Mouse (Mus musculus) CH12.LX (cell line): ENCODE measurements around the gene Itgav. TPM values are rescaled to one million over a fixed set of nuclear protein-coding genes. Genes with fewer than 3 reads are reported as not detected.

Experiments
- DNase-seq: peaks from one replicate; pipeline ENCODE4 v3.0.0-alpha.2; 2013; ENCODE audit errors: extremely low read depth
- H3K27ac ChIP-seq: 2 replicates; pipeline ENCODE4 v1.5.1; 2012; ENCODE audit warnings: low read depth, mild to moderate bottlenecking, control low read depth, moderate library complexity; ENCODE audit not compliant: insufficient read depth
- H3K27me3 ChIP-seq: replicated peaks from 2 replicates; pipeline ENCODE3; 2012; ENCODE audit warnings: inconsistent platforms
- H3K36me3 ChIP-seq, 2 experiments: replicated peaks in 1 of 2; 2 replicates each; pipeline versions ENCODE3 to v1.6.1; 2012; ENCODE audit warnings: inconsistent platforms in 1 of 2, low read length in 1 of 2, mild to moderate bottlenecking in 1 of 2, mixed read lengths in 1 of 2, moderate library complexity in 1 of 2; ENCODE audit not compliant: control insufficient read depth in 1 of 2, insufficient read depth in 1 of 2
- H3K4me1 ChIP-seq, 2 experiments: 2 replicates each; pipeline ENCODE4 v1.6.1; 2012; ENCODE audit warnings: inconsistent platforms in 1 of 2, moderate library complexity in 1 of 2; ENCODE audit not compliant: insufficient read depth in 2 of 2, control insufficient read depth in 1 of 2
- H3K4me2 ChIP-seq: 2 replicates; pipeline ENCODE4 v1.6.1; 2012; ENCODE audit warnings: low read depth, mild to moderate bottlenecking, control low read depth; ENCODE audit not compliant: poor library complexity, insufficient read depth, severe bottlenecking
- H3K4me3 ChIP-seq, 3 experiments: fragments of 150-350 bp in 1 of 3; sonication (generic) in 1 of 3; replicated peaks in 1 of 3; 2 replicates each; pipeline versions ENCODE3 to v1.5.1; 2011 to 2012; ENCODE audit warnings: low read depth in 2 of 3, low read length in 2 of 3, mild to moderate bottlenecking in 2 of 3, moderate library complexity in 2 of 3, control low read depth in 1 of 3, improper control_type of control experiment in 1 of 3, inconsistent platforms in 1 of 3, mixed read lengths in 1 of 3; ENCODE audit not compliant: poor library complexity in 1 of 3
- H3K79me2 ChIP-seq: replicated peaks from 2 replicates; pipeline ENCODE4 v1.6.1; 2012; ENCODE audit warnings: mild to moderate bottlenecking, moderate library complexity; ENCODE audit not compliant: control insufficient read depth, poor library complexity, insufficient read depth, severe bottlenecking; ENCODE audit errors: extremely low read depth
- H3K9ac ChIP-seq: 2 replicates; pipeline ENCODE4 v1.6.1; 2012; ENCODE audit warnings: low read depth, mild to moderate bottlenecking, control low read depth, moderate library complexity; ENCODE audit not compliant: insufficient read depth
- H3K9me3 ChIP-seq: replicated peaks from 2 replicates; pipeline ENCODE3; 2012; ENCODE audit warnings: low read length, inconsistent platforms, mixed read lengths
- BHLHE40 ChIP-seq: IDR thresholded peaks from 2 replicates; pipeline ENCODE4 v1.6.1; 2011; ENCODE audit warnings: mild to moderate bottlenecking, low read depth, low read length, improper control_type of control experiment
- CTCF ChIP-seq, 2 experiments: IDR thresholded peaks in 1 of 2; conservative IDR thresholded peaks in 1 of 2; 2 replicates each; pipeline ENCODE4 v1.5.1; 2011 to 2012; ENCODE audit warnings: low read depth in 2 of 2, low read length in 2 of 2, improper control_type of control experiment in 1 of 2, inconsistent platforms in 1 of 2, mild to moderate bottlenecking in 1 of 2, moderate library complexity in 1 of 2
- EP300 ChIP-seq: IDR thresholded peaks from 2 replicates; pipeline ENCODE4 v1.6.1; 2011; ENCODE audit warnings: low read length, improper control_type of control experiment
- ETS1 ChIP-seq: conservative IDR thresholded peaks from 2 replicates; pipeline ENCODE4 v1.6.1; 2012; ENCODE audit warnings: low read depth, mild to moderate bottlenecking, inconsistent platforms, low read length, improper control_type of control experiment, moderate library complexity
- GABPA ChIP-seq: IDR thresholded peaks from 2 replicates; pipeline ENCODE4 v1.6.1; 2012; ENCODE audit warnings: low read depth, low read length, improper control_type of control experiment, inconsistent platforms; ENCODE audit not compliant: insufficient replicate concordance
- IRF4 ChIP-seq: IDR thresholded peaks from 2 replicates; pipeline ENCODE4 v1.6.1; 2014; ENCODE audit warnings: low read depth, mild to moderate bottlenecking, inconsistent platforms, low read length, improper control_type of control experiment
- JUN ChIP-seq: IDR thresholded peaks from 2 replicates; pipeline ENCODE4 v1.6.1; 2011; ENCODE audit warnings: low read depth, mild to moderate bottlenecking, low read length, improper control_type of control experiment, moderate library complexity; ENCODE audit not compliant: insufficient read depth
- MAFK ChIP-seq: IDR thresholded peaks from 2 replicates; pipeline ENCODE4 v1.6.1; 2011; ENCODE audit warnings: low read length, improper control_type of control experiment; ENCODE audit not compliant: insufficient replicate concordance
- MAX ChIP-seq: IDR thresholded peaks from 2 replicates; pipeline ENCODE4 v1.6.1; 2011; ENCODE audit warnings: low read length, improper control_type of control experiment
- MEF2A ChIP-seq: IDR thresholded peaks from 2 replicates; pipeline ENCODE4 v1.6.1; 2014; ENCODE audit warnings: low read depth, mild to moderate bottlenecking, inconsistent platforms, low read length, improper control_type of control experiment, borderline replicate concordance
- MXI1 ChIP-seq: IDR thresholded peaks from 2 replicates; pipeline ENCODE4 v1.6.1; 2011; ENCODE audit warnings: mild to moderate bottlenecking, low read depth, low read length, improper control_type of control experiment
- MYC ChIP-seq: IDR thresholded peaks from 2 replicates; pipeline ENCODE4 v1.6.1; 2011; ENCODE audit warnings: low read depth, mild to moderate bottlenecking, improper control_type of control experiment, low read length
- NELFE ChIP-seq: IDR thresholded peaks from 2 replicates; pipeline ENCODE4 v1.6.1; 2011; ENCODE audit warnings: low read depth, low read length, improper control_type of control experiment
- PAX5 ChIP-seq: IDR thresholded peaks from 2 replicates; pipeline ENCODE4 v1.6.1; 2012; ENCODE audit warnings: low read length, inconsistent platforms, mixed read lengths
- POLR2A ChIP-seq: IDR thresholded peaks from 2 replicates; pipeline ENCODE4 v1.6.1; 2011; ENCODE audit warnings: low read depth, mild to moderate bottlenecking, improper control_type of control experiment, low read length
- RAD21 ChIP-seq: IDR thresholded peaks from 2 replicates; pipeline ENCODE4 v1.6.1; 2011; ENCODE audit warnings: low read depth, mild to moderate bottlenecking, low read length, improper control_type of control experiment, moderate library complexity
- RCOR1 ChIP-seq: conservative IDR thresholded peaks from 2 replicates; pipeline ENCODE4 v1.6.1; 2012; ENCODE audit warnings: low read depth, mild to moderate bottlenecking, inconsistent platforms, low read length, improper control_type of control experiment
- SIN3A ChIP-seq: IDR thresholded peaks from 2 replicates; pipeline ENCODE4 v1.6.1; 2012; ENCODE audit warnings: low read length, improper control_type of control experiment, inconsistent platforms
- SMC3 ChIP-seq: IDR thresholded peaks from 2 replicates; pipeline ENCODE4 v1.6.1; 2011; ENCODE audit warnings: low read depth, low read length, improper control_type of control experiment
- TBP ChIP-seq: conservative IDR thresholded peaks from 2 replicates; pipeline ENCODE4 v1.6.1; 2011; ENCODE audit warnings: low read depth, low read length, improper control_type of control experiment
- UBTF ChIP-seq: IDR thresholded peaks from 2 replicates; pipeline ENCODE4 v1.6.1; 2012; ENCODE audit warnings: low read depth, mild to moderate bottlenecking, inconsistent platforms, low read length, improper control_type of control experiment, moderate library complexity
- USF1 ChIP-seq: IDR thresholded peaks from 2 replicates; pipeline ENCODE4 v1.6.1; 2014; ENCODE audit warnings: low read depth, mild to moderate bottlenecking, inconsistent platforms, low read length, improper control_type of control experiment
- USF2 ChIP-seq: conservative IDR thresholded peaks from 2 replicates; pipeline ENCODE4 v1.6.1; 2011; ENCODE audit warnings: low read depth, low read length, improper control_type of control experiment
- ZC3H11A ChIP-seq: IDR thresholded peaks from 2 replicates; pipeline ENCODE4 v1.6.1; 2012; ENCODE audit warnings: low read depth, mild to moderate bottlenecking, inconsistent platforms, low read length, improper control_type of control experiment
- ZKSCAN1 ChIP-seq: IDR thresholded peaks from 2 replicates; pipeline ENCODE4 v1.6.1; 2012; ENCODE audit warnings: low read depth, inconsistent platforms, low read length, improper control_type of control experiment, borderline replicate concordance
- ZNF384 ChIP-seq: IDR thresholded peaks from 2 replicates; pipeline ENCODE4 v1.6.1; 2012; ENCODE audit warnings: low read depth, low read length, improper control_type of control experiment, inconsistent platforms
- dilution Hi-C: fragments of 300-500 bp; cut with MboI; formaldehyde crosslinking; loops from 2 replicates; pipeline ENCODE4 v1.14.3; 2020; ENCODE audit warnings: low sequenced_read_pairs; ENCODE audit not compliant: extremely low pct_unique_long_range_greater_than_20kb, extremely low pct_ligation_motif_present
- in situ Hi-C: fragments of 300-500 bp; cut with MboI; formaldehyde crosslinking; loops from 3 replicates; pipeline ENCODE4 v1.14.3; 2019; ENCODE audit warnings: low sequenced_read_pairs, low pct_ligation_motif_present, low pct_unique_long_range_greater_than_20kb, mixed read lengths
- polyA plus RNA-seq: library from polyadenylated mRNA; unstranded; fragments of >175 nt; gene quantifications from 2 replicates; pipeline ENCODE4 v1.2.1, GENCODE M21; 2012; ENCODE audit warnings: low read depth; ENCODE audit not compliant: insufficient read length
- total RNA-seq, 2 experiments: library from RNA; depleted of rRNA; stranded (reverse); fragments of 300-350 nt in 1 of 2; fragments of >200 nt in 1 of 2; gene quantifications; 2 replicates each; pipeline ENCODE4 v1.2.3; 2012 to 2014

Itgav gene
- total and polyA plus RNA-seq, 3 experiments, result 16.2 to 28.2 (median 25.5) TPM

DNA sequence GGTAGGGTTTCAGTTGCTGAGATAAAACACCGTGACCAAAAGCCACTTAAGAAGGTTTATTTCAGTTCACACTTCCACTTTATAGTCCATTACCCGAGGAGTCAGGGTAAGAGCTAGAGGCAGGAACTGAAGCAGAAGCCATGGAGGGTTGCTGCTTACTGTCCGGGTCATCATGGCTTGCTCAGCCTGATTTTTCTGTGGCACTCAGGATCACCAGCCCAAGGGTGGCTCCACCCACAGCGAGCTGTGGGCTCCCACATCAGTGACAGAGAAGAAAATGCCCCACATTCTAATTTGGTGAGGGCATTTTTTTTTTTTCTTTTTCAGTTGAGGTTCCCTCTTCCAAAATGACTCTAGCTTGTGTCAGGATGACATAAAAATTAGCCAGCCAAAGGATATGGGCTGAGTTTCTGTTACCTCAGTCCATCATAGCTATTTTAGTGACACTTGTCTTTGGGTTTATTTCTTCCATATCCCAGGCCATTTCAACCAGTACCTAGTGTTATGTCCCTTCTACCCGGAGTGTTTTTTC lies 30.2 kb downstream of the Itgav start:
- Histone ChIP-seq H3K27me3 (no peaks in the 10 kb centered on the region), H3K36me3 (peaks cover 16 to 48% of the 10 kb centered on the region in 2 experiments), H3K4me2 (peak overlapping the region; percentile 60), H3K4me3 (no peak overlapping the region), H3K27ac (0 out of 2 replicates have a peak overlapping the region, but pooled peaks have one; percentile 16), H3K4me1 (peaks cover 5 to 28% of the 10 kb centered on the region in 2 experiments), H3K79me2 (no peaks in the 10 kb centered on the region), H3K9me3 (no peaks in the 10 kb centered on the region), H3K9ac (peak overlapping the region; percentile 33; the same call in 1 of the 2 replicates)
- in situ Hi-C loops, result no loop called here
- dilution Hi-C loops, result no loop called here
- DNase-seq, result peak; percentile 41
- TF ChIP-seq MAX, result no peak
- peak; percentile 66; the same call in 1 of the 2 replicates for TF ChIP-seq EP300
- no peak for TF ChIP-seq MXI1
- TF ChIP-seq ETS1, result peak; percentile 60
- TF ChIP-seq IRF4, result peak; percentile 79
- TF ChIP-seq GABPA, result no peak
- TF ChIP-seq SMC3, result no peak
- TF ChIP-seq RCOR1, result no peak; the same call in 1 of the 2 replicates
- no peak for TF ChIP-seq POLR2A
- TF ChIP-seq ZNF384, result peak; percentile 94
- peak; percentile 64; the same call in 1 of the 2 replicates for TF ChIP-seq MEF2A
- TF ChIP-seq CTCF (conservative IDR thresholded peaks at IDR 0.05 in 1 of 2, IDR thresholded peaks at IDR 0.05 in 1 of 2; ENCODE audit: low read depth in 2 of 2, low read length in 2 of 2), result no peak
- no peak for TF ChIP-seq PAX5
- TF ChIP-seq USF2, result no peak
- TF ChIP-seq JUN, result no peak

DNA sequence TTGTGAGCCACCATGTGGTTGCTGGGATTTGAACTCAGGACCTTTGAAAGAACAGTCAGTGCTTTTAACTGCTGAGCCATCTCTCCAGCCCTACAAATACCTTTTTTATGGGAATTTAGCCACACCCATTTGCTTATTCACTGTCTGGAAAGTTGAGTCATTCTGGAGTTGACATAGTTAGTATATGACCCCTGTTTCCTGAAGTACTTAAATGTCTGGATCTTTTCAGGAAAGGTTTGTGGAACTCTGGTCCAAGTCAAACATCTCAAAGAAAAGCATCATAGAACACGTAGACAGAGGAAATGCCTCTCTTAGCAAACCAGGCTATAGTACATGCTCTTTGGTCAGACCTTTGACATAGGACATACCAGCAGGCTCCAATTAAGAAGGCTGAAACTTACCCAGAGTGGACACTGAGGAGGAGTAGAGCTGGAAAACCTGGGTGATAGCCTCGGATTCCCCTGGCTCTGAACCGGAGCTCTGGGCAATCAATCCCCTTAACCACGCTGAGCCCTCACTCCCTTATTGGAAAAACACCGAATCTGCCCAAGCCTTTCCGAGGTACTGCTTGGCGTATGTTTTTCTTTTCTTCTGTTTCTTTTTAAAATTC lies 34.5 kb downstream of the Itgav start:
- dilution Hi-C loops, result no loop called here
- no peak overlapping the region for H3K4me2 ChIP-seq

More for the DNA sequence above, 34.5 kb downstream of the Itgav start:
- Histone ChIP-seq H3K4me3 (no peak overlapping the region), H3K36me3 (peaks cover 17 to 63% of the 10 kb centered on the region in 2 experiments), H3K79me2 (no peaks in the 10 kb centered on the region), H3K9ac (no peak overlapping the region), H3K9me3 (no peaks in the 10 kb centered on the region), H3K27me3 (no peaks in the 10 kb centered on the region), H3K4me1 (peaks cover 10 to 47% of the 10 kb centered on the region in 2 experiments), H3K27ac (no peak overlapping the region)
- in situ Hi-C loops, result no loop called here
- TF ChIP-seq MYC (no peak), ZNF384 (no peak), BHLHE40 (no peak), UBTF (no peak), ZC3H11A (no peak), ZKSCAN1 (no peak), RAD21 (no peak), POLR2A (no peak), USF1 (no peak), IRF4 (no peak), GABPA (no peak), USF2 (no peak), SIN3A (no peak), RCOR1 (no peak), MAX (no peak), MXI1 (no peak), NELFE (no peak), TBP (no peak), EP300 (no peak), MAFK (no peak)
- no peak for DNase-seq
